Mouse (Mus musculus): ENCODE results near the gene Tnrc6c. TPM values are rescaled to one million over a fixed set of nuclear protein-coding genes. Genes with fewer than 3 reads are reported as not detected.

Tnrc6c gene
- total and polyA plus RNA-seq, 3 experiments = 6.9 to 16.7 (median 12.8) TPM

GRCm38 (mm10) chr11:117790286-117790685 is 136.2 kb downstream of the Tnrc6c start (continued):
- TF ChIP-seq ETS1 (conservative IDR thresholded peaks at IDR 0.05; ENCODE audit: low read depth, low read length) (no peak), MEF2A (IDR thresholded peaks at IDR 0.05; ENCODE audit: borderline replicate concordance, low read depth, low read length) (peak; percentile 36; the same call in 1 of the 2 replicates), UBTF (IDR thresholded peaks at IDR 0.05; ENCODE audit: low read depth, low read length) (no peak), TBP (conservative IDR thresholded peaks at IDR 0.05; ENCODE audit: low read depth, low read length) (no peak), ZC3H11A (IDR thresholded peaks at IDR 0.05; ENCODE audit: low read depth, low read length) (peak; percentile 48)

GRCm38 (mm10) chr11:117790703-117791440 is 136.8 kb downstream of the Tnrc6c start:
- Histone ChIP-seq H3K4me1 (ENCODE audit: control insufficient read depth in 1 of 2, insufficient read depth in 2 of 2) (peaks cover 21 to 66% of the 10 kb centered on the region in 2 experiments), H3K36me3 (replicated peaks in 1 of 2; ENCODE audit: control insufficient read depth in 1 of 2, insufficient read depth in 1 of 2, low read length in 1 of 2) (peaks cover 0 to 21% of the 10 kb centered on the region in 2 experiments), H3K27me3 (replicated peaks) (no peaks in the 10 kb centered on the region), H3K27ac (ENCODE audit: insufficient read depth, low read depth) (peak overlapping the region; percentile 61), H3K9ac (ENCODE audit: insufficient read depth, low read depth) (peak overlapping the region; percentile 39), H3K4me2 (ENCODE audit: insufficient read depth, low read depth, poor library complexity, severe bottlenecking) (peak overlapping the region; percentile 84), H3K9me3 (replicated peaks; ENCODE audit: low read length) (no peaks in the 10 kb centered on the region), H3K79me2 (replicated peaks; ENCODE audit: control insufficient read depth, extremely low read depth, insufficient read depth, poor library complexity, severe bottlenecking) (no peaks in the 10 kb centered on the region), H3K4me3 (replicated peaks in 1 of 3; ENCODE audit: low read depth in 2 of 3, low read length in 2 of 3, poor library complexity in 1 of 3) (peak overlapping the region; percentile 22 to 45 (median 27))
- peak; percentile 75 for DNase-seq (ENCODE audit: extremely low read depth)
- dilution Hi-C loops (cut with MboI; ENCODE audit: extremely low pct_ligation_motif_present, extremely low pct_unique_long_range_greater_than_20kb, low sequenced_read_pairs) = no loop called here
- in situ Hi-C loops (cut with MboI; ENCODE audit: low pct_ligation_motif_present, low pct_unique_long_range_greater_than_20kb, low sequenced_read_pairs) = loop anchor here (5.0 kb wide), 1 partner anchor 36 kb away; the partner anchor contains the start of genes Afmid and Tk1
- TF ChIP-seq MAFK (IDR thresholded peaks at IDR 0.05; ENCODE audit: insufficient replicate concordance, low read length) (no peak), CHD2 (IDR thresholded peaks at IDR 0.05; ENCODE audit: low read length) (peak; percentile 67), MAZ (IDR thresholded peaks at IDR 0.05; ENCODE audit: low read depth, low read length) (0 out of 2 replicates have a peak, but pooled peaks have one; percentile 22), ZKSCAN1 (IDR thresholded peaks at IDR 0.05; ENCODE audit: borderline replicate concordance, low read depth, low read length) (no peak), NELFE (IDR thresholded peaks at IDR 0.05; ENCODE audit: low read depth, low read length) (peak; percentile 63; the same call in 1 of the 2 replicates), HCFC1 (IDR thresholded peaks at IDR 0.05; ENCODE audit: low read depth, low read length) (peak; percentile 39; the same call in 1 of the 2 replicates), E2F4 (IDR thresholded peaks at IDR 0.05; ENCODE audit: insufficient replicate concordance, low read depth, low read length) (no peak), MEF2A (IDR thresholded peaks at IDR 0.05; ENCODE audit: borderline replicate concordance, low read depth, low read length) (0 out of 2 replicates have a peak, but pooled peaks have one; percentile 25), USF1 (IDR thresholded peaks at IDR 0.05; ENCODE audit: low read depth, low read length) (no peak), KAT2A (IDR thresholded peaks at IDR 0.05; ENCODE audit: insufficient replicate concordance, low read length) (0 out of 2 replicates have a peak, but pooled peaks have one; percentile 40), ZMIZ1 (IDR thresholded peaks at IDR 0.05; ENCODE audit: low read depth, low read length) (no peak; the same call in 1 of the 2 replicates), POLR2AphosphoS2 (IDR thresholded peaks at IDR 0.05; ENCODE audit: low read depth, low read length) (no peak), MXI1 (IDR thresholded peaks at IDR 0.05; ENCODE audit: low read depth, low read length) (peak; percentile 54), ELF1 (IDR thresholded peaks at IDR 0.05; ENCODE audit: low read depth, low read length) (peak; percentile 63), JUN (IDR thresholded peaks at IDR 0.05; ENCODE audit: insufficient read depth, low read depth, low read length) (no peak), IRF4 (IDR thresholded peaks at IDR 0.05; ENCODE audit: low read depth, low read length) (peak; percentile 62), RCOR1 (conservative IDR thresholded peaks at IDR 0.05; ENCODE audit: low read depth, low read length) (no peak; the same call in 1 of the 2 replicates), PAX5 (IDR thresholded peaks at IDR 0.05; ENCODE audit: low read length) (no peak), CHD1 (IDR thresholded peaks at IDR 0.05; ENCODE audit: low read depth, low read length) (0 out of 2 replicates have a peak, but pooled peaks have one; percentile 52), UBTF (IDR thresholded peaks at IDR 0.05; ENCODE audit: low read depth, low read length) (peak; percentile 45; the same call in 1 of the 2 replicates), ZNF384 (IDR thresholded peaks at IDR 0.05; ENCODE audit: low read depth, low read length) (peak; percentile 35; the same call in 1 of the 2 replicates), GABPA (IDR thresholded peaks at IDR 0.05; ENCODE audit: insufficient replicate concordance, low read depth, low read length) (no peak), CTCF (conservative IDR thresholded peaks at IDR 0.05 in 1 of 2, IDR thresholded peaks at IDR 0.05 in 1 of 2; ENCODE audit: low read depth in 2 of 2, low read length in 2 of 2) (peak; percentile 49 to 79; a peak in 3 of 4 replicates), JUND (conservative IDR thresholded peaks at IDR 0.05; ENCODE audit: low read depth, low read length) (0 out of 2 replicates have a peak, but pooled peaks have one; percentile 17), USF2 (conservative IDR thresholded peaks at IDR 0.05; ENCODE audit: low read depth, low read length) (no peak), EP300 (IDR thresholded peaks at IDR 0.05; ENCODE audit: low read length) (0 out of 2 replicates have a peak, but pooled peaks have one; percentile 43), MAX (IDR thresholded peaks at IDR 0.05; ENCODE audit: low read length) (peak; percentile 78), TBP (conservative IDR thresholded peaks at IDR 0.05; ENCODE audit: low read depth, low read length) (0 out of 2 replicates have a peak, but pooled peaks have one; percentile 13), SIN3A (IDR thresholded peaks at IDR 0.05; ENCODE audit: low read length) (no peak; the same call in 1 of the 2 replicates), TCF12 (IDR thresholded peaks at IDR 0.05; ENCODE audit: low read depth, low read length) (peak; percentile 61), ZC3H11A (IDR thresholded peaks at IDR 0.05; ENCODE audit: low read depth, low read length) (peak; percentile 1; the same call in 1 of the 2 replicates), ETS1 (conservative IDR thresholded peaks at IDR 0.05; ENCODE audit: low read depth, low read length) (peak; percentile 31; the same call in 1 of the 2 replicates)
